Mouse (Mus musculus): ENCODE data around the gene Zdhhc9. TPM values are rescaled to one million over a fixed set of nuclear protein-coding genes. Genes with fewer than 3 reads are reported as not detected.
"Not testable (repeated sequence)": the region's sequence is repeated elsewhere in the genome, so short reads cannot be mapped to it uniquely, and the experiment has no call there.

Zdhhc9 gene
- total RNA-seq (2021), result 10 to 100 TPM; 29.9 to 34.2 TPM

DNA sequence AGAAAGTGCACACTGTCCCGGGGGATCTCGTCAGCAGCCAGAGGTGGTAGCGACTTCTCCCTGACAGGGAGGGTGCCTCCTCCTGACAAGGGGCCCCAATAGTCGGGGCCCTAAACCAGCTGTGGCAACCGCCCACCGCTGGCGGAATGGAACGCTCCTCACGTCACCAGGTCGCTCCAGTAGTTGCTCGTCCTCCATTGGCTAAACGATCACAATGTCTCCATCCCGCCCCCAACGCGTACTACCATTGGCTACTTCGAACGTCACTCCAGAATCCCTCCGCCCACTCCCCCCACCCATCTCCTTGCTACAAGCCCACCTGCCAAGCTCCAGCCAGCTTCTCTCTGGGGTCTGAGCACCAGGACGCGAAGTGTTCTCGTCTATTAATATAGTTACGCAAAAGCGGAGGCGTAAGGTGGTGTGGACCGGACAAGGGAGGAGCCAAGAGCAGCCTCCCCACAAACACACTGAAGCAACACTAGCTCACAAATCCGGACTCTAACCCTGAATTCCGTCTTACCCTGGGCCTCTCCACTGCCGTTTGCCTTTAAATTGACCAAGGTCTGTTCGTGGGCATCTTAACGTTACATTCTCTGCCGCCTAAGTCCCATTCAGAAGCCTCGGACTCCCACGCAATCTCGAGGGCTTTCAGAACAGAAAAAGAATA is at the start of gene Zdhhc9:
TSS of gene Zdhhc9 (minus strand) at position 360 of the 667 bp plus-strand sequence.
- peak; percentile 88 to 90 for DNase-seq
- intact Hi-C loops (cut with DNase I), result loop anchor here (5.0 to 10.0 kb wide), 2 partner anchors 49 to 64 kb away; partner anchors contain the start of genes Sash3 and Utp14a

DNA sequence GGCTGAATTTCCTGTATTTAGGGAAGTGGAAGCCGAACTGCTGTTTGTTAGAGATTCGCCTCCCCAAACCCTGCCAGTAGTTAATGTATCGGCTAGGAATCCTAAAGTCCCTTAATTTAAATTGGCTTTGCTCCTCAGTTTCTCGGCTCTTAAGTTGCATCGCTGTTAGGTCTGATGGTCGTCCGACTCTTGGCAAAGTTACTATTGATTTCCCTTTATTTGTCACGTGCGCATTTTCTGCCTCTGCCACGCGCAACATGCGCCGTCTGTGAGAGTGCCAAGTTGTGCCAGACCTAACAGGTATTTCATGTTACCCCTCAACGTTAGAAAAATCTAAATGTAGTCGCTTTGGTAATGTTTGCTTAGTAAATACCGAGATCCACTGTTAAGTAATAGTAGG is 48.3 kb upstream of the Zdhhc9 start:
- intact Hi-C loops (cut with DNase I), result loop anchor here (5.0 kb wide), 2 partner anchors 50 to 265 kb away; partner anchors contain the start of gene Zdhhc9
- DNase-seq, result no peak

DNA sequence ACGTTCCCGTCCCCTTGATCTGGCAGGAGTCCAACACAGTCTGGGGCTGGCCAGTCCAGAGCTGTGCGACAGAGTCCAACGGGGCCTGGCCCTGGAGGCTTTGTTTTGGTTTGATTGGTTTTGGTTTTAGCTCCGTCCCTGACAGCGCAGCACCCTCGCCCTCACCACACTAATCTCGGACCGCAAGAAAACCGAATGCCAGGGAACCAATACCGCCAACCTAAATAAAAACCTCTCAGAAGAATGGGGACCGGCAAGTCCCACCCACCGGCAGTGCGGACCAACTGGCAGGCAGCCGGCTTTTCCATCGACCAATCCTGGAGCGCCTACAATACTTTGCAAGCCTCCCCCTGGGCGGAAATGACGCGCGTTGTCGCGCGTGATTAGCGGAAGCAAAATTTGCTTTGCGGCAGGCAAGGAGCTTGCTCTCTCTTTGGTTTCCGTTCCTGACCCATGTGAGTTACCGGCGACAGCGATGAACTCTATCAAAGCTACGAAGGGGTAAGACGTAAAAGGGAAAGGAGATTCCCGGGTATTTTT is 47.9 kb upstream of the Zdhhc9 start, which contains the start of gene Utp14a:
TSS of gene Utp14a (plus strand) at position 395 of the 540 bp plus-strand sequence.
- intact Hi-C loops (cut with DNase I), result loop anchor here (1.0 to 5.0 kb wide), 3 partner anchors 49 to 264 kb away; partner anchors contain the start of gene Zdhhc9
- peak; percentile 90 to 95 for DNase-seq

DNA sequence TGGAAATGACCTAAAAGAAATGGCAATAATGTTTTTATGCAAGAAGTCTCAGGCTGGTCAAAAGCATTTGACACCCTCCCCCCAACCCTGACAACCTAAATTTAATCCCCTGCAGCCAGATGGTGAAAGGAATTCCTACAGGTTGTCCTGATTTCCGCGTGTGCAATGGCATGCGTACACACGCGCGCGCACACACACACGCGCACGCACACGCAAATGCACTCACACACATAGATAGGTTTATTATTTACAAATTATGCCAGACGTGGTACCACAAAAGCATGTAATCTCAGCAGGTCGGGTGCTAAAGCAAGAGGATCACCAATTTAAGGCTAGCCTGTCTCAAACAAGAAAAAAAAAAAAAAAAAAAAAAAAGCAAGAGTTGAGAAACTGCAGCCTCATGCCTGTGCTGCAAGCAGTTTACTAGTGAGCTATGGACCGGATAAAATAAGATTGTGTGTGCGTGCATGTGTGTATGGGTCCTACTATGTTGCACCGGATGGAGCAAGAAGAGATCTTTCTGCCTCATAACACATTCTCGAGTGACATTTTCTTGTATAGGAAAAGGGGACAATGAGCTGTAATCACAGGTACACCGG is 47.3 kb upstream of the Zdhhc9 start:
- no peak for DNase-seq
- intact Hi-C loops (cut with DNase I), result loop anchor here (1.0 to 5.0 kb wide), 3 partner anchors 49 to 264 kb away; partner anchors contain the start of gene Zdhhc9

DNA sequence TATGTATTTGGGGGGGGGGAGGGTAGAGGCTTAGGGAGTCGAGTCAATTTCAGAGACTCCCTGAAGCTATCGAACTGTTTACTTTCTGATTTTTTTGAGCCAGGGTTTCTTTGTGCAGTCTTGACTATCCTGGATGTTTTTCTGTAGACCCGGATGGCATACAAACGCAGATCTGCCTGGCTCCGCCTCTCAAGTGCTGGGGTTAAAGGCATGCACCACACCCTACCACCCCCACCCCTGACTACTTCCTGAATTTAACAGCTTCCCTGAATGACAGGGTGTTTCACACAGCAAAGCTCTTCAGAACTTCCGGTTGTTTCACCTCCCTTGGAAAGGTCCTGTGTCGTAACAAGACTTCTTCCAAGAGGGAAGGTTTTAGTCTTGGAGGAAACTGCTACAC is 25.7 kb upstream of the Zdhhc9 start:
- DNase-seq, result peak in 1 of 2 experiments; percentile 5
- intact Hi-C loops (cut with DNase I), result no loop called here

DNA sequence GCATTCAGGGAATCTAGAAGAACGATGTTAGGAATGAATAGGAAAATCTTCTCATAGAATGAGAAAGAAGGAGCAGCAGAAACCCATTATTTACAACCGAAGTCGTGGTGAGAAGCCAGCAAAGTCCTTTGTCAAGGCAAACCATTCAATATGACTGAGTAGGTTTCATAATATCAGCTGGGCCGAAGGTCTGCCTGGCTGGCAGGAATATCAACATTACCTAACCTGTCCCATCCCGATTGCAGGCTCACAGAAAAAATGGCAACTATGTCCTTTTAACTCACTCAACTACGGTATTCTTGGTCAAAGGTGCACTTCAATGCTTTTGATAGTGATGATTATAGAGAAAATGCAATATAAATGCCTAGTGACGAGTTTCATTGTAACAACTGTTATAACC is 17.5 kb upstream of the Zdhhc9 start:
- intact Hi-C loops (cut with DNase I), result no loop called here
- DNase-seq, result no peak

DNA sequence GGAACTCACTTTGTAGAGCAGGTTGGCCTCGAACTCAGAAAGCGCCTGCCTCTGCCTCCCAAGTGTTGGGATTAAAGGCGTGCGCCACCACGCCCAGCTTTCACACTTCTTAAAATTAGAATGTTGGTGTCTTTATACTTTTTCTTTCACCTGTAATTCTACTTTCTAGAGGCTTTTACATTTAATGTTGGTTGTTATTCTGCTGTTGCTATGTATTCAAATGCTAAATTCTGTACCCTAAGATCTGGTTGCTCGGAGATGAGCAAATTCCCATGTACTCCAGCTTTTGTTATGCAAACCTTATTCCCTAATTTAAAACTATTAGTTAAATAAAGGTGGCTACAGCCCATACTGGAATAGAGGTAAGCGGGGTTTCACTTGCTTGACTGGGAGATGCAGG is 14.0 kb upstream of the Zdhhc9 start:
- DNase-seq, result no peak
- intact Hi-C loops (cut with DNase I), result no loop called here

DNA sequence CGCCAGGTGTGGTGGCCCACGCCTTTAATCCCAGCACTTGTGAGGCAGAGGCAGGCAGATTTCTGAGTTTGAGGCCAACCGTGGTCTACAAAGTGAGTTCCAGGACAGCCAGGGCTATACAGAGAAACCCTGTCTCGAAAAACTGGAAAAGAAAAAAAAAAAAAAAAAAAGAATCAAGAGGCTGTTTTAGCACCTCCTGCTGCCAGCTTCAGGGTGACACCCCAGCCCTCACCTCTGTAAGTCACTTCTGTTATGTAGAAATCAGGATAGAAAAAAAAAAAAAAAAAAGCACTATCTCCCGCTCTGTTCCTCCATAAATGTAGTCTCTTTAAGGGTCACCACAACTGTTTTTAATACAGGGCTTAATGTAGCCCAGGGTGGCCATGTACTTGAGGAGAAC is 10.8 kb upstream of the Zdhhc9 start:
- DNase-seq, result no peak
- intact Hi-C loops (cut with DNase I), result no loop called here

DNA sequence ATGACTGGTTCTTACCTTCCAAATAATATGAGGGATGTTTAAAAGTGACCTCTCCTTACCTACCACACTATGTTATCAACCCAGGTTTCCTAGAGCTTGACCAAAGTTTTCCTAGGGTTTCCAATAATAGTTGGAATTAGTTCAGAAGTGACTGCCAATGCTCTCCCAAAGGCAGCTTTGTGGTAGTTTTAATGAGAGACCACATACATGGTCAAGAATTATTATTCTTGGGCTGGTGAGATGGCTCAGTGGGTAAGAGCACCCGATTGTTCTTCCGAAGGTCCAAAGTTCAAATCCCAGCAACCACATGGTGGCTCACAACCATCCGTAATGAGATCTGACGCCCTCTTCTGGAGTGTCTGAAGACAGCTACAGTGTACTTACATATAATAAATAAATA is 1.1 kb upstream of the Zdhhc9 start:
- DNase-seq, result not testable (repeated sequence)
- intact Hi-C loops (cut with DNase I), result loop anchor here (5.0 to 10.0 kb wide), 2 partner anchors 48 to 65 kb away; partner anchors contain the start of genes Sash3 and Utp14a

DNA sequence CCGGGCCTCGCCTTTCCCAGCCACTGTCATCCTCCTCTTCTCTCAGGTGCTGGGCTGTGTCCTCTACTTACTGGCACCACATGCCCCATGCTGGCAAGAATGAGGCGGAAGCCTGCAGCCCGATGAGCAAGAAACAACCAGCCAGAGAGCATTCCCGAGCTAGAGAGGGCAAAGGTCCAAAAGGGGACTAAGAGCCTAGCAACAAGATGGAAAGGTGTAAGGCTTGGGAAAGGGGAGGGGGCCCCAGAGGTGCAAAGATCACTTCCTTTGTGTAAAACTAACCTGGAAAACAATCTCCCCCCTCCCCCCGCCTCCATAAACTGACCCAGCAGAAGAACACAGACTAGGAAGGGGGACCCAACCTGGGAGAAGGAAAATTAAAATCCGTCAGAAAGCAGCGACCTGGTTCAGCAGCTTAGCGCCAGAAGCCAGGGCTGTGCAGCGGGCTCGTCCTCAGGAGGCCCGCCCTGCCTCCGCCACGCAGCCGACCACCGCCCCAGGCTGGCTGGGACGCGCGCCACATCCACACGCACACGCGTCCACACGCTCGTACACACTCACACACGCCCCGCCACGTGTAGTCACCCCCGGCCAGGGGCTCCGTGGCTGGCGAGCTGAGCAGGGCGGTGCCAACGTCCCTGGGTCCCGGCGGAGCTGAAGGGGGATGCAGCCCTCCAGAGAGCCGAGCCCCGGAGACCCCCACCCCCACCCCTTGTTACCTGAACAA is 754 bp downstream of the Zdhhc9 start:
- intact Hi-C loops (cut with DNase I), result loop anchor here (5.0 to 10.0 kb wide), 2 partner anchors 49 to 63 kb away; partner anchors contain the start of genes Sash3 and Utp14a
- no peak for DNase-seq

DNA sequence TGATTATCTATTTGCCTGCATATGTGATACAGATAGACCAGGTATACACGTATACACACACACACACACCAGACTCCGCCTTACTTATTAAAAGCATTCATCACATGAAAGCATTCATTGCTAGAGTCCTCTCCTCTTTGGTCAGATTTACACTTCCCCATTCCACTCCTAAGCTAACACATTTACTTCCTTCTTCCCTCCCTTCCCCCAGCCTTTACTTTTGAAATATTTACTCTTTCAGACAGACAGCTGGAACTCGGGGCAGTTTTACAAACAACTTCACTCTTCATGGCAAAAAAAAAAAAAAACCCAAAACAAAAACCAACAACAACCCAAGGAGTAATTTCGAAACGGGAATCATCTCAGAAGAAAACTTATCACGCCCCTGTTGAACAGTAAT is 4.2 kb downstream of the Zdhhc9 start:
- DNase-seq, result no peak
- intact Hi-C loops (cut with DNase I), result loop anchor here (10.0 kb wide), 1 partner anchor 60 kb away; the partner anchor contains the start of gene Sash3

DNA sequence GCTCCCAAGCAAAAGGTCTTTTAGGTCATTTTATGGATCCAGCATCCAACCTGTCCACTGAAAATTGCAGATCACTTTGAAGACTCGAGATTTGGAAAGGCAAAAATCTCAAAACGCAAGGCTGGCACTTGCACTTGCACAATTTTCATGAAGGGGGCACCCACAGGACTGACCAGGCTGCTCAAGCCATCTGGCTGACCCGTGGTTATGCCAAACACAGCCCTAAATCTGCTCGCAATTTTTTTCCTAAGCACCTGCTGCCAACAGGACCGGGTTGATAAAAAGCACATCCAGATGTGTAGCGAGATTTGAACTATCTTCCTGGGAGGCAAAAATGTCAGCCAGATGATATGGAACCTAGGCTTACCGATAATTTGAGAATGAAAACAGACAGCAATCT is 4.9 kb downstream of the Zdhhc9 start:
- no peak for DNase-seq
- intact Hi-C loops (cut with DNase I), result loop anchor here (10.0 kb wide), 1 partner anchor 59 kb away; the partner anchor contains the start of gene Sash3

DNA sequence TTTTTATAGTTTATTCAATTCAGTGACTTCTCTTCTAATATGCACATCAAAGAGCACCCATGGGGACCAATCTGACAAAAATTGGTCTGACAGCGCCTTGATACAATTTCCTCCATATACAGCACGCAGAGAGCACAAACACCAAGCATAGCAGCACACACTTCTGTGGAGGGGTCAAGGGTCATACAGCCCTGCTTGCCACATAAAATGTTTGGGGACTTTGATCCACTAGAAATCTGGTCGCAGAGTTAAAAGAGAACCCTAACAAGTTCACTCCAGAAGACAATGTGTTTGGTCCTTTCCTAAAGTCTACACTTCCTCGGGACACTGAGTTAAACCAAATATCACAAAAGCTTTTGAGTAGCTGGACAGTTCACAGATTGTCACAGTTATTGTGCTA is 5.7 kb downstream of the Zdhhc9 start:
- intact Hi-C loops (cut with DNase I), result loop anchor here (10.0 kb wide), 1 partner anchor 58 kb away; the partner anchor contains the start of gene Sash3

DNA sequence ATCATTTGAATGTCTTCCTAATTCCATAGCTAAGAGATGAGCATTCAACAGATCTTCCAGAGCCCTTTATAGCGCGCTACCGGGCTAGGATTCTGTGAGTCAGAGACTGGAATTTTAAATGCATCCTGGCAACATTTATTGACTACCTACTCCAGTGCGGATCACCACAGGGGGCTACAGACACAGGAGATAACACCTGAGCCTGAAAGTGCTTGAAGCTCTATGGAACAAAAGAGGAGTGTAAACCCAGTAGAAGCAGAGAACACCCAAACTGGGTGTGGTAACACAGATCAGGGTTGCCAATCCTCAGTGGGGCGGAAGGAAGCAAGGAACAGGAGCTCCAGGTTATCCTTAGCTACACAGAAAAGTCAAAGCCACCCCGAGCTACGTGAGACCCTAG is 6.2 kb downstream of the Zdhhc9 start:
- DNase-seq, result no peak
- intact Hi-C loops (cut with DNase I), result loop anchor here (10.0 kb wide), 1 partner anchor 58 kb away; the partner anchor contains the start of gene Sash3

More for the DNA sequence above, 5.7 kb downstream of the Zdhhc9 start:
- DNase-seq, result no peak

DNA sequence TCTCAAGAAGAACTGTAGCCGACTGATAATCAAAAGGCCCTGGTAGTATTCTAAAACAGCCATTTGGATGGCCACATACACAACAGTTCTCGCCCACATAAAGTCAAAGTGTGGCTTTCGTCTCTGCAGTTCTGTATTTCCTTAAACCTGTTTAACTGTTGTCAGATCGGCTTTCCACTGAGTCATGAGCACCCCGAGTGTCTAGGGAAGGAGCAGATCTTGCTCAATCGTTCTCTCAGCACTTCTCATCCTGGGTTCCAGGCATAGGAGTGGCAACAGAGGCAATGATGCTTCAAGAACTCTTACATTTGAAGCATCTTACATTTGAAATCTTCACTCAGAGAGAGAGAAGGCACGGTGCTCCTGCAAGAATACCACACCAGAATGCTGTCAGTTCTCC is 6.7 kb downstream of the Zdhhc9 start:
- intact Hi-C loops (cut with DNase I), result loop anchor here (10.0 kb wide), 1 partner anchor 57 kb away; the partner anchor contains the start of gene Sash3
- DNase-seq, result no peak

DNA sequence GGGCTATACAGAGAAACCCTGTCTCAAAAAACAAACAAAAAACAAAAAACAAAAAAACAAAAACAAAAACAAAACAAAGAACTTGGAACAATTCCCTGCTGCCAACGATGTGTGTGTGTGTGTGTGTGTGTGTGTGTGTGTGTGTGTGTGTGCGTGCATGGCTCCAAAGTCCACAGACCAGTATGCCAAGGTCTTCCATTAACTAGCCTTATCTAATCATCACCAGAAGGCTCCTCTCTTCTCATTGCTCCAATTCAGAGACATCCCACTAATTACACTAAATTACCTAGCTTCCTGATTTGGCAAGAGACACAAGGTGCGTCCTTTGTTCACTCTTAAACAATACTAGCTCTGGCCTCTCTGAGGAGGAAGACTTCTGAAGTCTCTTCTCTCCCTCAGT is 8.0 kb downstream of the Zdhhc9 start:
- intact Hi-C loops (cut with DNase I), result loop anchor here (10.0 kb wide), 1 partner anchor 56 kb away; the partner anchor contains the start of gene Sash3
- DNase-seq, result no peak

DNA sequence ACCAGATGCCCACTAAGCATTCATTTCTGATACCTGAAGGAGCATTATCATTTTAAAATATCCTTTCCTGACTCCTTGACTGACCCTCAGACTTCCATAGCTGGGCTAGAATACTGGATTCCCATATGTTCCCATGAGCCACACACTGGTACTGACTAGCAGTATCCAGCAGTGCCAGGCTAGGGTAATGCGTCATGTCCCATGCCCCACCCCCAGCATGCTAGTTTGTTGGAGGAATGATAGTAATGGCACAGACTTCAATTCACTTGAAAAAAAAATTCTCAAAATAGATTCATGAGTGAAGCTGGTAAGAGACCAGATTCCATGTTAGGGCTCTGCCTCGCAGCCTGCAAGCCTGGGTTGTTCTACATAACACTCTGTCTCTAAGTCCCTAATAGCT is 9.7 kb downstream of the Zdhhc9 start:
- no peak for DNase-seq
- intact Hi-C loops (cut with DNase I), result no loop called here

DNA sequence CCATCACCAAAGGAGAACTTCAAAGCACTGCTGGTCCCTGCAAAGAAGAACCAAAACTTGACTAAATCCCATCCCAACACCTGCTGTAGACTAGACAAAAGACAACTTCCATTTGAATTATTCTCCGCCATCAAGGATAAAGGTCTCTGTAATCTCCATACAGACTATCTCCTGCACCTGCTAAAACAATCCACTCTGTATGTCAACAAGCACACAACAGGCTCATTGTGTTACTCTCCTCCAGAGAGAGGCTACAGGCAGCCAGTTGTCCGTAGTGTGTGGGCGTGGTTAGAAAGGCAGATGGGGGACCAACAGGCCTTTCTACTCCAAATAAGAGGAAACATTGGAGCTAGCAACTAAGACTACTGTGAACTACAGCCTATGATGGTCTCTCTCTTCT is 10.8 kb downstream of the Zdhhc9 start:
- DNase-seq, result no peak
- intact Hi-C loops (cut with DNase I), result no loop called here

DNA sequence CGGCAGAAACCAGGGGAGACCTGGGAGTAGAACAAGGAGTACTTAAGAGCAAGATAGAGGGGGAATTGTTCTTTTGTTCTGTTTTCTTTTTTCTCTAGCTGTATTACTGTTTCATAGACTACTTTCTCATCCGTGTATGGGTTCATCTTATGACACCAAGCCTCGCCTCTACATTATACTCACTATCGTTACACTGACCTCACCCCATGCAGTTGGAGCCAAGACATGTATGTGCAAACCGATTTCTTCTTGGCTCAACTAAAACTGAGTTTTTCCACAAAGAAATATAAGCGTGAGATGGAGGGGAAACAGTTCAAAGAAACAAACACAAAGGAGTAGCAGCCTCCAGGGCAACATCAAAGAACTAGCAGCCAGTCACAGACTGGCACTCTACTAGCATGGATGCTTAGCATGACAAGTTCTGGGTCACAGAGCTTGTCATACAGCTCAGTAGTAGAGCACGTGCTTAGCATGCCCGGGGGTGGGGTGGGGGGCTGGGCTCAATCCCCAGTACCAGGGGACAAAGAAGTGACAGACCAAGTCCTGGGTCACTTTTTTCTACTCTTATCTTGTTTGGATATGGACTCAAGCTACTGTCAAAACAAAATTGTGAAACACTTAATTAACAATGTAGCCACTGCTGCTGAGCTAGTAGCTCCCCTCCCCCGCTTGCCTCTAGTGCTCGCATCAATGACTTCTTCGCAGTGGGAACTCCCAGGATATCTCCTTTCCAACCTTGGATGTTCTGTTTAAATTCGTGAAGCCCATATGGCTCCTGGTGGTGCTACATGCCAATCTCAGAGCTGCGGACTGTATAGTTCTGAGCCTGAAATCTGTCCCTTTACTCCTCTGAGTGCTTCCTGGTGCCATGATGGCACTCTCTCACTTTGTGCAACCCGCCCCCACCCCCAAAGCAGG is 15.2 kb downstream of the Zdhhc9 start:
- DNase-seq, result no peak

More for the DNA sequence above, 15.2 kb downstream of the Zdhhc9 start:
- intact Hi-C loops (cut with DNase I), result loop anchor here (1.0 kb wide), 1 partner anchor 63 kb away; the partner anchor contains the start of gene Utp14a
